ENCODE assay signal across 8 mouse cellular contexts in genomic region chr14:47298408-47298792, GRCm38 (mm10). TPM values are rescaled to one million over a fixed set of nuclear protein-coding genes. Genes with fewer than 3 reads are reported as not detected.
A peak's percentile ranks its signal among the peaks of the same experiment; 100 is the strongest.
DNase-seq lines count a peak whose midpoint lies in the region; ATAC-seq and TF ChIP-seq lines count a peak whose summit lies in the region.

No protein-coding gene starts in this region.

- H3K27me3 ChIP-seq in heart, embryonic 11.5 days (ENCODE audit: control insufficient read depth, insufficient read depth, low read length): no peaks in the 10 kb centered on the region
- no peaks in the 10 kb centered on the region for H3K27me3 ChIP-seq in E14TG2a.4 (ENCODE audit: insufficient read depth, low read length)
- no peaks in the 10 kb centered on the region for H3K27me3 ChIP-seq in forebrain, embryonic 13.5 days
- H3K27me3 ChIP-seq in liver, embryonic 11.5 days (replicated peaks; ENCODE audit: control insufficient read depth, insufficient read depth, low read length): no peaks in the 10 kb centered on the region

- peak overlapping the region; percentile 95 for H3K4me3 ChIP-seq in heart, embryonic 11.5 days (ENCODE audit: low read depth, low read length)
- H3K4me3 ChIP-seq in E14TG2a.4 (replicated peaks; ENCODE audit: low read length): peak overlapping the region; percentile 95
- peak overlapping the region; percentile 93 for H3K4me3 ChIP-seq in forebrain, embryonic 13.5 days
- peak overlapping the region; percentile 85 for H3K4me3 ChIP-seq in liver, embryonic 11.5 days (ENCODE audit: low read depth, low read length)

- H3K27ac ChIP-seq in heart, embryonic 11.5 days (ENCODE audit: low read depth, low read length): peak overlapping the region; percentile 98
- H3K27ac ChIP-seq in forebrain, embryonic 13.5 days: peak overlapping the region; percentile 96
- H3K27ac ChIP-seq in liver, embryonic 11.5 days (ENCODE audit: low read depth, low read length): peak overlapping the region; percentile 91

- H3K4me2 ChIP-seq in heart, embryonic 11.5 days: peak overlapping the region; percentile 81
- H3K4me2 ChIP-seq in forebrain, embryonic 13.5 days: peak overlapping the region; percentile 83
- H3K4me2 ChIP-seq in liver, embryonic 11.5 days: peak overlapping the region; percentile 93

- ATAC-seq in heart, embryonic 11.5 days (replicated peaks; ENCODE audit: insufficient number of reproducible peaks, low FRiP score, low TSS enrichment): peak; percentile 77
- ATAC-seq in forebrain, embryonic 13.5 days: peak; percentile 82
- ATAC-seq in liver, embryonic 11.5 days (replicated peaks; ENCODE audit: low FRiP score): peak; percentile 64

- DNase-seq in heart, postnatal 25 days (ENCODE audit: low spot score): no peak
- peak; percentile 69 for DNase-seq in liver, embryonic 11.5 days (ENCODE audit: low spot score)
- DNase-seq in yolk sac, embryonic 10.5 days (ENCODE audit: low spot score): peak; percentile 77
- no peak for DNase-seq in layer of hippocampus, adult 8-10 months (ENCODE audit: low spot score in 2 of 2)
- DNase-seq in cerebellum, postnatal 4 days (ENCODE audit: low spot score in 2 of 2): no peak

- H3K36me3 ChIP-seq in heart, embryonic 11.5 days (ENCODE audit: control insufficient read depth, insufficient read depth, low read length): no peaks in the 10 kb centered on the region; the same call in 1 of the 2 replicates
- peaks cover 30% of the 10 kb centered on the region for H3K36me3 ChIP-seq in E14TG2a.4 (ENCODE audit: insufficient read depth, low read length)
- H3K36me3 ChIP-seq in forebrain, embryonic 13.5 days (ENCODE audit: poor library complexity, severe bottlenecking): peaks cover 16% of the 10 kb centered on the region; the same call in 1 of the 2 replicates
- H3K36me3 ChIP-seq in liver, embryonic 11.5 days (ENCODE audit: control insufficient read depth, insufficient read depth, low read length): peaks cover 4% of the 10 kb centered on the region; the same call in 1 of the 2 replicates

- peaks cover 8% of the 10 kb centered on the region for H3K4me1 ChIP-seq in heart, embryonic 11.5 days (ENCODE audit: control insufficient read depth, insufficient read depth, low read length)
- peaks cover 54% of the 10 kb centered on the region for H3K4me1 ChIP-seq in E14TG2a.4 (replicated peaks; ENCODE audit: low read depth, low read length)
- H3K4me1 ChIP-seq in forebrain, embryonic 13.5 days: peaks cover 28% of the 10 kb centered on the region
- H3K4me1 ChIP-seq in liver, embryonic 11.5 days (replicated peaks; ENCODE audit: control insufficient read depth, insufficient read depth, low read length): peaks cover 33% of the 10 kb centered on the region

- intact Hi-C loops in heart, postnatal 25 days (cut with DNase I): no loop called here

- H3K9me3 ChIP-seq in heart, embryonic 11.5 days (replicated peaks; ENCODE audit: control insufficient read depth, low read length): no peaks in the 10 kb centered on the region
- no peaks in the 10 kb centered on the region for H3K9me3 ChIP-seq in E14TG2a.4 (ENCODE audit: low read length)
- H3K9me3 ChIP-seq in forebrain, embryonic 13.5 days (replicated peaks): no peaks in the 10 kb centered on the region
- H3K9me3 ChIP-seq in liver, embryonic 11.5 days (ENCODE audit: control insufficient read depth, low read length): no peaks in the 10 kb centered on the region

- WGBS in heart, embryonic 11.5 days (ENCODE audit: insufficient replicate concordance): under 1% methylated on average over 33 of the region's 38 CpGs
- WGBS in forebrain, embryonic 13.5 days: under 1% methylated on average over 31 of the region's 38 CpGs
- WGBS in liver, embryonic 11.5 days: 1% methylated on average over 38 of the region's 38 CpGs

- TF ChIP-seq CTCF in E14TG2a.4 (conservative IDR thresholded peaks at IDR 0.05; ENCODE audit: low read length): no peak

- peak overlapping the region; percentile 100 for H3K9ac ChIP-seq in heart, embryonic 11.5 days (ENCODE audit: low read depth, low read length)
- H3K9ac ChIP-seq in forebrain, embryonic 13.5 days: peak overlapping the region; percentile 96
- H3K9ac ChIP-seq in liver, embryonic 11.5 days (ENCODE audit: low read depth, low read length): peak overlapping the region; percentile 93

RNA-seq across cellular contexts. Expression of gene Mapk1ip1l, which starts 0.3 kb away (rescaled TPM):
- polyA plus RNA-seq in heart, embryonic 11.5 days (2014; fragmentation: Nextera tagmentation; extraction: Ambion mirVana): 65.1 and 70.4 TPM in 2 replicates
- total RNA-seq in heart, postnatal 25 days (2021): 10 to 100 TPM; 31.3 to 36.7 TPM
- polyA plus RNA-seq in forebrain, embryonic 13.5 days (2015; fragmentation: Nextera tagmentation; extraction: Ambion mirVana): 66.5 and 72.1 TPM in 2 replicates
- 84.7 and 88.8 TPM in 2 replicates for polyA plus RNA-seq in liver, embryonic 11.5 days (2014; fragmentation: Nextera tagmentation; extraction: Ambion mirVana)
- total RNA-seq in layer of hippocampus, adult 8-10 months (2022): 10 to 100 TPM; 54.3 to 66.2 (median 61.8) TPM

RNA-seq across cellular contexts. Expression of gene Socs4, which starts 21.7 kb away (rescaled TPM):
- polyA plus RNA-seq in heart, embryonic 11.5 days (2014; fragmentation: Nextera tagmentation; extraction: Ambion mirVana): 3.0 and 3.9 TPM in 2 replicates
- total RNA-seq in heart, postnatal 25 days (2021): 10 to 100 TPM; 13.1 to 16.9 TPM
- 4.5 and 4.9 TPM in 2 replicates for polyA plus RNA-seq in forebrain, embryonic 13.5 days (2015; fragmentation: Nextera tagmentation; extraction: Ambion mirVana)
- polyA plus RNA-seq in liver, embryonic 11.5 days (2014; fragmentation: Nextera tagmentation; extraction: Ambion mirVana): 4.6 and 4.8 TPM in 2 replicates
- total RNA-seq in layer of hippocampus, adult 8-10 months (2022): 10 to 100 TPM; 11.0 to 12.3 (median 12.1) TPM

RNA-seq across cellular contexts. Expression of gene Wdhd1, which starts 21.7 kb away (rescaled TPM):
- polyA plus RNA-seq in heart, embryonic 11.5 days (2014; fragmentation: Nextera tagmentation; extraction: Ambion mirVana): 22.1 and 25.8 TPM in 2 replicates
- 1 to 10 TPM in 1 of 2 experiments, under 1 TPM in 1; 0.75 to 1.8 TPM for total RNA-seq in heart, postnatal 25 days (2021)
- polyA plus RNA-seq in forebrain, embryonic 13.5 days (2015; fragmentation: Nextera tagmentation; extraction: Ambion mirVana): 30.2 and 33.9 TPM in 2 replicates
- 65.7 and 68.8 TPM in 2 replicates for polyA plus RNA-seq in liver, embryonic 11.5 days (2014; fragmentation: Nextera tagmentation; extraction: Ambion mirVana)
- total RNA-seq in layer of hippocampus, adult 8-10 months (2022): 10 to 100 TPM in 1 of 4 experiments, 1 to 10 TPM in 3; 6.5 to 10.5 (median 7.2) TPM

Comparison
In these comparisons a context has a peak if more than half of its experiments do, and no peak if none do; other contexts are left out.
1. DNase-seq: peak in liver, embryonic 11.5 days (single experiment) and yolk sac, embryonic 10.5 days (single experiment); none in heart, postnatal 25 days (single experiment), layer of hippocampus, adult 8-10 months (0 of 2) and cerebellum, postnatal 4 days (0 of 2).
2. Peak in every context shown above with its lines, with median percentiles within 50 percentile points of each other: ATAC-seq, H3K27ac ChIP-seq, H3K4me2 ChIP-seq, H3K4me3 ChIP-seq and H3K9ac ChIP-seq.